Mouse (Mus musculus) MEL (cell line): ENCODE results near the gene Irf3. TPM values are rescaled to one million over a fixed set of nuclear protein-coding genes. Genes with fewer than 3 reads are reported as not detected.

Experiments
- DNase-seq: peaks from one replicate; pipeline ENCODE4 v3.0.0; 2011; ENCODE audit warnings: low read depth, low spot score
- H3K27ac ChIP-seq: 2 replicates; pipeline ENCODE4 v1.5.1; 2012; ENCODE audit warnings: low read depth, mild to moderate bottlenecking, control low read depth, low read length, moderate library complexity; ENCODE audit not compliant: control insufficient read depth
- H3K27me3 ChIP-seq, 2 experiments: fragments of 150-350 bp in 1 of 2; sonication (generic) in 1 of 2; 2 replicates each; pipeline ENCODE4 v1.6.1; 2012; ENCODE audit warnings: low read length in 2 of 2, mild to moderate bottlenecking in 2 of 2, improper control_type of control experiment in 1 of 2, moderate library complexity in 1 of 2; ENCODE audit not compliant: insufficient read depth in 2 of 2, control insufficient read depth in 1 of 2
- H3K36me3 ChIP-seq, 2 experiments: 2 replicates each; pipeline ENCODE4 v1.6.1; 2012 to 2014; ENCODE audit warnings: low read length in 2 of 2, improper control_type of control experiment in 1 of 2, inconsistent platforms in 1 of 2, mild to moderate bottlenecking in 1 of 2; ENCODE audit not compliant: insufficient read depth in 2 of 2, control insufficient read depth in 1 of 2
- H3K4me1 ChIP-seq, 2 experiments: fragments of 150-350 bp in 1 of 2; sonication (generic) in 1 of 2; 2 replicates each; pipeline ENCODE4 v1.6.1; 2012; ENCODE audit warnings: low read length in 2 of 2, improper control_type of control experiment in 1 of 2, mild to moderate bottlenecking in 1 of 2; ENCODE audit not compliant: insufficient read depth in 2 of 2, control insufficient read depth in 1 of 2
- H3K4me3 ChIP-seq, 2 experiments: fragments of 150-350 bp in 1 of 2; sonication (generic) in 1 of 2; 2 replicates each; pipeline ENCODE4 v1.5.1; 2012; ENCODE audit warnings: low read depth in 2 of 2, low read length in 2 of 2, mild to moderate bottlenecking in 2 of 2, moderate library complexity in 2 of 2, control low read depth in 1 of 2, improper control_type of control experiment in 1 of 2; ENCODE audit not compliant: control insufficient read depth in 1 of 2, insufficient read depth in 1 of 2
- H3K79me2 ChIP-seq: 2 replicates; pipeline ENCODE4 v1.6.1; 2012; ENCODE audit warnings: mild to moderate bottlenecking, low read length, moderate library complexity; ENCODE audit not compliant: control insufficient read depth, poor library complexity, insufficient read depth
- H3K9ac ChIP-seq: 2 replicates; pipeline ENCODE4 v1.6.1; 2012; ENCODE audit warnings: low read depth, mild to moderate bottlenecking, control low read depth, low read length, moderate library complexity; ENCODE audit not compliant: control insufficient read depth, poor library complexity, severe bottlenecking
- H3K9me3 ChIP-seq: fragments of 150-350 bp; sonication (generic); replicated peaks from 2 replicates; pipeline ENCODE4 v1.6.1; 2012; ENCODE audit warnings: mild to moderate bottlenecking, low read length, improper control_type of control experiment, moderate library complexity; ENCODE audit not compliant: insufficient read depth
- BHLHE40 ChIP-seq: IDR thresholded peaks from 2 replicates; pipeline ENCODE4 v1.6.1; 2012; ENCODE audit warnings: low read depth, mild to moderate bottlenecking, inconsistent platforms, low read length, improper control_type of control experiment, borderline replicate concordance
- CHD1 ChIP-seq: IDR thresholded peaks from 2 replicates; pipeline ENCODE4 v1.6.1; 2012; ENCODE audit warnings: low read depth, mild to moderate bottlenecking, inconsistent platforms, low read length, improper control_type of control experiment
- CHD2 ChIP-seq: IDR thresholded peaks from 2 replicates; pipeline ENCODE4 v1.6.1; 2011; ENCODE audit warnings: low read length, improper control_type of control experiment
- CTCF ChIP-seq, 3 experiments: IDR thresholded peaks in 2 of 3; conservative IDR thresholded peaks in 1 of 3; 2 replicates each; pipeline ENCODE4 v1.5.1; 2011 to 2012; ENCODE audit warnings: low read length in 3 of 3, low read depth in 2 of 3, mild to moderate bottlenecking in 2 of 3, improper control_type of control experiment in 1 of 3, inconsistent platforms in 1 of 3, mixed read lengths in 1 of 3, moderate library complexity in 1 of 3; ENCODE audit not compliant: control insufficient read depth in 1 of 3, insufficient read depth in 1 of 3, poor library complexity in 1 of 3, severe bottlenecking in 1 of 3
- E2F4 ChIP-seq: IDR thresholded peaks from 2 replicates; pipeline ENCODE4 v1.6.1; 2011; ENCODE audit warnings: low read depth, low read length, improper control_type of control experiment, borderline replicate concordance
- ELF1 ChIP-seq: IDR thresholded peaks from 2 replicates; pipeline ENCODE4 v1.6.1; 2014; ENCODE audit warnings: low read depth, mild to moderate bottlenecking, inconsistent platforms, low read length, improper control_type of control experiment, moderate library complexity
- EP300 ChIP-seq, 2 experiments: IDR thresholded peaks; 2 replicates each; pipeline ENCODE4 v1.6.1; 2011; ENCODE audit warnings: improper control_type of control experiment in 2 of 2, low read length in 2 of 2, low read depth in 1 of 2, mild to moderate bottlenecking in 1 of 2
- ETS1 ChIP-seq: IDR thresholded peaks from 2 replicates; pipeline ENCODE4 v1.6.1; 2012; ENCODE audit warnings: low read depth, mild to moderate bottlenecking, inconsistent platforms, low read length, improper control_type of control experiment, moderate library complexity
- GABPA ChIP-seq: IDR thresholded peaks from 2 replicates; pipeline ENCODE4 v1.6.1; 2012; ENCODE audit warnings: low read depth, mild to moderate bottlenecking, inconsistent platforms, low read length, improper control_type of control experiment, moderate library complexity
- JUND ChIP-seq: IDR thresholded peaks from 2 replicates; pipeline ENCODE4 v1.6.1; 2011; ENCODE audit warnings: low read depth, mild to moderate bottlenecking, improper control_type of control experiment, low read length
- KAT2A ChIP-seq: conservative IDR thresholded peaks from 2 replicates; pipeline ENCODE4 v1.6.1; 2012; ENCODE audit warnings: low read depth, low read length, improper control_type of control experiment, inconsistent platforms
- MAFK ChIP-seq: IDR thresholded peaks from 2 replicates; pipeline ENCODE4 v1.6.1; 2011; ENCODE audit warnings: low read depth, mild to moderate bottlenecking, low read length, improper control_type of control experiment, borderline replicate concordance
- MAX ChIP-seq: IDR thresholded peaks from 2 replicates; pipeline ENCODE4 v1.6.1; 2011; ENCODE audit warnings: low read length, improper control_type of control experiment
- MEF2A ChIP-seq: IDR thresholded peaks from 2 replicates; pipeline ENCODE4 v1.6.1; 2014; ENCODE audit warnings: low read depth, mild to moderate bottlenecking, inconsistent platforms, low read length, improper control_type of control experiment; ENCODE audit not compliant: poor library complexity, insufficient replicate concordance, severe bottlenecking; ENCODE audit errors: extremely low read depth
- MYC ChIP-seq: IDR thresholded peaks from 2 replicates; pipeline ENCODE4 v1.6.1; 2011; ENCODE audit warnings: low read depth, mild to moderate bottlenecking, low read length, improper control_type of control experiment, moderate library complexity
- POLR2A ChIP-seq, 2 experiments: IDR thresholded peaks; 2 replicates each; pipeline ENCODE4 v1.6.1; 2011 to 2012; ENCODE audit warnings: low read length in 2 of 2, mild to moderate bottlenecking in 2 of 2, control low read depth in 1 of 2, improper control_type of control experiment in 1 of 2, low read depth in 1 of 2, moderate library complexity in 1 of 2; ENCODE audit not compliant: control insufficient read depth in 1 of 2, insufficient read depth in 1 of 2, poor library complexity in 1 of 2
- POLR2AphosphoS2 ChIP-seq: IDR thresholded peaks from 2 replicates; pipeline ENCODE4 v1.6.1; 2011; ENCODE audit warnings: low read length, improper control_type of control experiment
- SIN3A ChIP-seq: IDR thresholded peaks from 2 replicates; pipeline ENCODE4 v1.6.1; 2012; ENCODE audit warnings: low read length, improper control_type of control experiment, inconsistent platforms
- SMC3 ChIP-seq: IDR thresholded peaks from 2 replicates; pipeline ENCODE4 v1.6.1; 2011; ENCODE audit warnings: low read depth, low read length, improper control_type of control experiment
- TAL1 ChIP-seq: IDR thresholded peaks from 2 replicates; pipeline ENCODE4 v1.6.1; 2012; ENCODE audit warnings: mild to moderate bottlenecking, inconsistent platforms, low read length, moderate library complexity, mixed read lengths
- TBP ChIP-seq: IDR thresholded peaks from 2 replicates; pipeline ENCODE4 v1.8.0; 2011; ENCODE audit warnings: low read depth, low read length, improper control_type of control experiment
- UBTF ChIP-seq: IDR thresholded peaks from 2 replicates; pipeline ENCODE4 v1.6.1; 2012; ENCODE audit warnings: low read depth, mild to moderate bottlenecking, inconsistent platforms, low read length, improper control_type of control experiment, moderate library complexity, borderline replicate concordance; ENCODE audit not compliant: insufficient read depth
- USF2 ChIP-seq, 2 experiments: IDR thresholded peaks; 2 replicates each; pipeline ENCODE4 v1.6.1; 2011 to 2012; ENCODE audit warnings: improper control_type of control experiment in 2 of 2, low read length in 2 of 2, borderline replicate concordance in 1 of 2, inconsistent platforms in 1 of 2, low read depth in 1 of 2, mild to moderate bottlenecking in 1 of 2; ENCODE audit not compliant: insufficient read depth in 1 of 2
- ZKSCAN1 ChIP-seq: IDR thresholded peaks from 2 replicates; pipeline ENCODE4 v1.6.1; 2012; ENCODE audit warnings: low read depth, mild to moderate bottlenecking, inconsistent platforms, low read length, improper control_type of control experiment, moderate library complexity
- ZMIZ1 ChIP-seq: IDR thresholded peaks from 2 replicates; pipeline ENCODE4 v1.6.1; 2012; ENCODE audit warnings: low read depth, mild to moderate bottlenecking, inconsistent platforms, low read length, improper control_type of control experiment, moderate library complexity
- ZNF384 ChIP-seq: IDR thresholded peaks from 2 replicates; pipeline ENCODE4 v1.6.1; 2012; ENCODE audit warnings: low read depth, mild to moderate bottlenecking, inconsistent platforms, low read length, improper control_type of control experiment
- polyA plus RNA-seq, 2 experiments: library from polyadenylated mRNA; stranded (reverse) in 1 of 2; unstranded in 1 of 2; fragments of >175 nt in 1 of 2; fragments of >200 nt in 1 of 2; gene quantifications; 2 replicates each; pipeline versions ENCODE4 v1.2.1 to v1.2.4; 2012; ENCODE audit warnings: low replicate concordance in 2 of 2, low read depth in 1 of 2; ENCODE audit not compliant: insufficient read length in 2 of 2, insufficient read depth in 1 of 2, missing spikeins in 1 of 2
- total RNA-seq: library from RNA; depleted of rRNA; stranded (reverse); fragments of 300-350 nt; gene quantifications from 2 replicates; pipeline ENCODE4 v1.2.3, GENCODE M21; 2012

Gene Irf3
- total and polyA plus RNA-seq, 3 experiments = 82.1 to 83.4 TPM; not detected in 1

- H3K36me3 ChIP-seq = no peaks in the 10 kb centered on the region
- no peak overlapping the region for H3K4me3 ChIP-seq
These were observed 35.1 kb upstream of the Irf3 start for GRCm38 (mm10) chr7:44962337-44962736.

GRCm38 (mm10) chr7:44962831-44963230 lies 34.6 kb upstream of the Irf3 start:
- H3K27ac ChIP-seq = no peak overlapping the region
- H3K9me3 ChIP-seq = no peaks in the 10 kb centered on the region
- no peak overlapping the region for H3K4me3 ChIP-seq
- H3K27me3 ChIP-seq = no peaks in the 10 kb centered on the region
- no peak for DNase-seq
- H3K79me2 ChIP-seq = no peaks in the 10 kb centered on the region
- no peak overlapping the region for H3K9ac ChIP-seq
- peaks cover 0 to 4% of the 10 kb centered on the region in 2 experiments; a peak in 1 of 4 replicates for H3K4me1 ChIP-seq
- no peaks in the 10 kb centered on the region for H3K36me3 ChIP-seq
- TF ChIP-seq POLR2A (IDR thresholded peaks at IDR 0.05; ENCODE audit: control insufficient read depth in 1 of 2, insufficient read depth in 1 of 2, low read depth in 1 of 2, low read length in 2 of 2, poor library complexity in 1 of 2) (no peak), BHLHE40 (no peak), USF2 (IDR thresholded peaks at IDR 0.05; ENCODE audit: borderline replicate concordance in 1 of 2, insufficient read depth in 1 of 2, low read depth in 1 of 2, low read length in 2 of 2) (no peak), JUND (no peak), ELF1 (no peak), CHD1 (no peak), GABPA (no peak), KAT2A (no peak), MAFK (no peak), TBP (no peak), E2F4 (no peak), ETS1 (no peak), ZMIZ1 (no peak), MAX (no peak), ZKSCAN1 (no peak)

More at GRCm38 (mm10) chr7:44962337-44962736, 35.1 kb upstream of the Irf3 start:
- Histone ChIP-seq H3K9ac (no peak overlapping the region), H3K27ac (no peak overlapping the region), H3K27me3 (no peaks in the 10 kb centered on the region), H3K9me3 (no peaks in the 10 kb centered on the region), H3K79me2 (no peaks in the 10 kb centered on the region), H3K4me1 (peaks cover 0 to 4% of the 10 kb centered on the region in 2 experiments; a peak in 1 of 4 replicates)
- DNase-seq = no peak
- TF ChIP-seq BHLHE40 (no peak), CHD1 (no peak), SIN3A (no peak), CTCF (IDR thresholded peaks at IDR 0.05 in 2 of 3, conservative IDR thresholded peaks at IDR 0.05 in 1 of 3; ENCODE audit: control insufficient read depth in 1 of 3, insufficient read depth in 1 of 3, low read depth in 2 of 3, low read length in 3 of 3, poor library complexity in 1 of 3, severe bottlenecking in 1 of 3) (no peak), POLR2AphosphoS2 (no peak), MEF2A (no peak), JUND (no peak), EP300 (IDR thresholded peaks at IDR 0.05; ENCODE audit: low read depth in 1 of 2, low read length in 2 of 2) (no peak), MYC (no peak), ETS1 (no peak), ELF1 (no peak), E2F4 (no peak), UBTF (no peak), POLR2A (IDR thresholded peaks at IDR 0.05; ENCODE audit: control insufficient read depth in 1 of 2, insufficient read depth in 1 of 2, low read depth in 1 of 2, low read length in 2 of 2, poor library complexity in 1 of 2) (no peak), MAFK (no peak), CHD2 (no peak), GABPA (no peak), SMC3 (no peak), TAL1 (no peak), ZNF384 (no peak)
